Mouse (Mus musculus) retina, postnatal 7 days (tissue): ENCODE measurements around the gene Fam180a.

ENCODE experiments used
- DNase-seq: peaks from one replicate; pipeline ENCODE4 v3.0.0-alpha.2; 2012; ENCODE audit warnings: low read depth, low spot score

Gene Fam180a

GRCm38 (mm10) chr6:35309406-35309805 is 16.5 kb downstream of the Fam180a start:
- DNase-seq = no peak

- no peak for DNase-seq
Observed at GRCm38 (mm10) chr6:35308037-35308436, 17.9 kb downstream of the Fam180a start, which contains the start of gene Slc13a4. Slc13a4 (minus strand) TSS chr6:35308131.

- no peak for DNase-seq
Observed at GRCm38 (mm10) chr6:35307136-35307535, 18.8 kb downstream of the Fam180a start.

GRCm38 (mm10) chr6:35303355-35303900 is 22.5 kb downstream of the Fam180a start:
- no peak for DNase-seq

- DNase-seq = no peak
Observed at GRCm38 (mm10) chr6:35302581-35302980, 23.4 kb downstream of the Fam180a start.

GRCm38 (mm10) chr6:35298323-35298722 is 27.6 kb downstream of the Fam180a start:
- no peak for DNase-seq

- no peak for DNase-seq
Observed at GRCm38 (mm10) chr6:35297516-35298227, 28.3 kb downstream of the Fam180a start.

GRCm38 (mm10) chr6:35297001-35297400 is 28.9 kb downstream of the Fam180a start:
- DNase-seq = no peak

- no peak for DNase-seq
Observed at GRCm38 (mm10) chr6:35294964-35295363, 31.0 kb downstream of the Fam180a start.

- DNase-seq = no peak
Observed at GRCm38 (mm10) chr6:35289676-35290075, 36.3 kb downstream of the Fam180a start.

GRCm38 (mm10) chr6:35288920-35289319 is 37.0 kb downstream of the Fam180a start:
- no peak for DNase-seq

- no peak for DNase-seq
Observed at GRCm38 (mm10) chr6:35288114-35288761, 37.7 kb downstream of the Fam180a start.

- DNase-seq = no peak
Observed at GRCm38 (mm10) chr6:35279306-35279705, 46.6 kb downstream of the Fam180a start.

- DNase-seq = no peak
Observed at GRCm38 (mm10) chr6:35277903-35278587, 47.9 kb downstream of the Fam180a start.

GRCm38 (mm10) chr6:35273391-35274082 is 52.4 kb downstream of the Fam180a start:
- no peak for DNase-seq

- DNase-seq = no peak
Observed at GRCm38 (mm10) chr6:35271868-35272765, 53.8 kb downstream of the Fam180a start.

GRCm38 (mm10) chr6:35271094-35271855 is 54.7 kb downstream of the Fam180a start:
- DNase-seq = no peak

- DNase-seq = no peak
Observed at GRCm38 (mm10) chr6:35269643-35270042, 56.3 kb downstream of the Fam180a start.

GRCm38 (mm10) chr6:35268711-35269110 is 57.2 kb downstream of the Fam180a start:
- DNase-seq = no peak
